Mouse (Mus musculus): ENCODE results near the gene Map4k2. TPM values are rescaled to one million over a fixed set of nuclear protein-coding genes. Genes with fewer than 3 reads are reported as not detected.

The Map4k2 gene
- polyA plus RNA-seq, 1 experiment, result 10.0 TPM

DNA sequence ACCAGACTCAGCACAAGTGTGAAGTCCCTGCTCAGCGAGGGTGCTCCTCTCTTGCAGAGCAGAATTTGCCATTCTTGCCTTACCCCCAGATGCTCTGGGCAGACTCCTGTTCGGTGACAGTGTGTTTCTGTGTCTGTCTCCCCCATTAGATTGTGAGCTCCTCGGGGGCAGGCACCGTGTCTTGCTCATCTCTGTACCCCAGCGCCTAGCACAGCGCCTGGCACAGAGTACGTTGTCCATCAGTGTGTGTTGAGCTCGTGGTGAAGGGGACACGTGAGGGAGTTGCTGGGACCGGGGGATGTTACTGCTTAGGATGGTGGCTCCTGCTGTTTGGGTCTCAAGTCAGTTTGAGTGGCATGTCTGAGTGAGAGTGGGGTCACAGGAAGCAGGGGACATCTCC lies 62.9 kb downstream of the Map4k2 start:
- Histone ChIP-seq H3K4me3 (no peak overlapping the region), H3K4me2 (ENCODE audit: low read depth) (no peak overlapping the region), H3K27me3 (ENCODE audit: control insufficient read depth, insufficient read depth, insufficient read length) (peaks cover 65% of the 10 kb centered on the region), H3ac (ENCODE audit: control insufficient read depth, insufficient read length) (no peak overlapping the region), H3K36me3 (ENCODE audit: control insufficient read depth, insufficient read depth) (no peaks in the 10 kb centered on the region), H3K79me2 (ENCODE audit: control insufficient read depth, insufficient read depth) (no peaks in the 10 kb centered on the region)
- TF ChIP-seq MAX (IDR thresholded peaks at IDR 0.05; ENCODE audit: low read depth) (no peak), POLR2A (IDR thresholded peaks at IDR 0.05; ENCODE audit: insufficient read length, low read depth) (no peak), POLR2AphosphoS2 (IDR thresholded peaks at IDR 0.05; ENCODE audit: insufficient read length, low read depth) (no peak), CEBPB (IDR thresholded peaks at IDR 0.05; ENCODE audit: insufficient read depth, poor library complexity, severe bottlenecking) (no peak), USF1 (IDR thresholded peaks at IDR 0.05; ENCODE audit: low read depth) (no peak), E2F4 (IDR thresholded peaks at IDR 0.05; ENCODE audit: insufficient read depth) (no peak), SRF (IDR thresholded peaks at IDR 0.05; ENCODE audit: control insufficient read depth, insufficient read length, low read depth) (no peak), MYOG (IDR thresholded peaks at IDR 0.05; ENCODE audit: control insufficient read depth in 1 of 3, insufficient read depth in 1 of 3, insufficient read length in 2 of 3, low read depth in 2 of 3) (no peak), TCF12 (IDR thresholded peaks at IDR 0.05; ENCODE audit: insufficient read depth, poor library complexity, severe bottlenecking) (no peak), REST (IDR thresholded peaks at IDR 0.05; ENCODE audit: insufficient read depth, insufficient read length) (no peak), TCF3 (IDR thresholded peaks at IDR 0.05; ENCODE audit: insufficient read length, low read depth) (no peak), MYOD1 (IDR thresholded peaks at IDR 0.05; ENCODE audit: control insufficient read depth in 1 of 3, insufficient read length in 2 of 3, low read depth in 2 of 3) (no peak)

Other genes with a start within 250 kb of the Map4k2 start
- 0.07 TPM for gene AC131692.1, start 246.7 kb upstream of the Map4k2 start, polyA plus RNA-seq (2012; fragmentation: generic; extraction: Trizol)
- gene Naaladl1, start 235.4 kb upstream of the Map4k2 start, polyA plus RNA-seq (2012; fragmentation: generic; extraction: Trizol), result 0.11 TPM
- gene Sac3d1, start 222.5 kb upstream of the Map4k2 start, polyA plus RNA-seq (2012; fragmentation: generic; extraction: Trizol), result 27.5 TPM
- 18.5 TPM for gene Snx15, start 212.8 kb upstream of the Map4k2 start, polyA plus RNA-seq (2012; fragmentation: generic; extraction: Trizol)
- 0.05 TPM for gene Batf2, start 200.2 kb upstream of the Map4k2 start, polyA plus RNA-seq (2012; fragmentation: generic; extraction: Trizol)
- 110 TPM for gene Arl2, start 199.6 kb upstream of the Map4k2 start, polyA plus RNA-seq (2012; fragmentation: generic; extraction: Trizol)
- not detected for gene Majin, start 156.7 kb upstream of the Map4k2 start, polyA plus RNA-seq (2012; fragmentation: generic; extraction: Trizol)
- 0.40 TPM for gene Gpha2, start 114.8 kb upstream of the Map4k2 start, polyA plus RNA-seq (2012; fragmentation: generic; extraction: Trizol)
- gene Ppp2r5b, start 105.3 kb upstream of the Map4k2 start, polyA plus RNA-seq (2012; fragmentation: generic; extraction: Trizol), result 51.4 TPM
- gene Atg2a, start 99.5 kb upstream of the Map4k2 start, polyA plus RNA-seq (2012; fragmentation: generic; extraction: Trizol), result 15.2 TPM
- gene Ehd1, start 64.4 kb upstream of the Map4k2 start, polyA plus RNA-seq (2012; fragmentation: generic; extraction: Trizol), result 433 TPM
- 10.0 TPM for gene Cdc42bpg, start 34.7 kb upstream of the Map4k2 start, polyA plus RNA-seq (2012; fragmentation: generic; extraction: Trizol)
- gene Men1, start 6.2 kb upstream of the Map4k2 start, polyA plus RNA-seq (2012; fragmentation: generic; extraction: Trizol), result 37.2 TPM
- gene Sf1, start 22.6 kb downstream of the Map4k2 start, polyA plus RNA-seq (2012; fragmentation: generic; extraction: Trizol), result 131 TPM
- 232 TPM for gene Pygm, start 43.3 kb downstream of the Map4k2 start, polyA plus RNA-seq (2012; fragmentation: generic; extraction: Trizol)
- gene Rasgrp2, start 58.2 kb downstream of the Map4k2 start, polyA plus RNA-seq (2012; fragmentation: generic; extraction: Trizol), result 8.0 TPM
- gene Nrxn2, start 77.6 kb downstream of the Map4k2 start, polyA plus RNA-seq (2012; fragmentation: generic; extraction: Trizol), result 0.01 TPM
- gene Slc22a12, start 201.9 kb downstream of the Map4k2 start, polyA plus RNA-seq (2012; fragmentation: generic; extraction: Trizol), result not detected

Data from myocyte (in vitro differentiated cells).